Mouse (Mus musculus): ENCODE data around the gene Armcx6. TPM values are rescaled to one million over a fixed set of nuclear protein-coding genes. Genes with fewer than 3 reads are reported as not detected.
"Not testable (repeated sequence)": the region's sequence is repeated elsewhere in the genome, so short reads cannot be mapped to it uniquely, and the experiment has no call there.

Gene Armcx6
- polyA plus RNA-seq (2012; rRNA removed) = 1.6 and 1.8 TPM in 2 replicates

GRCm38 (mm10) chrX:134750764-134751592 lies at the start of gene Armcx6:
Gene Armcx6, minus strand, starts transcription at chrX:134751417.
- Histone ChIP-seq H3K4me1 (ENCODE audit: control insufficient read depth, insufficient read depth, low read length) (0 out of 2 replicates have a peak, but pooled peaks cover 2% of the 10 kb centered on the region), H3K27ac (ENCODE audit: control insufficient read depth, insufficient read depth, low read depth, low read length) (peak within 1 kb of the TSS; percentile 30; the same call in 1 of the 2 replicates), H3K36me3 (ENCODE audit: control insufficient read depth, insufficient read depth, low read length) (no peaks in the 10 kb centered on the region), H3K4me3 (ENCODE audit: control insufficient read depth, low read depth, low read length) (peak within 1 kb of the TSS; percentile 74), H3K27me3 (ENCODE audit: control insufficient read depth, insufficient read depth, low read length) (no peaks in the 10 kb centered on the region)
- TF ChIP-seq POLR2A (IDR thresholded peaks at IDR 0.05; ENCODE audit: control insufficient read depth, low read depth, low read length) (no peak), CTCF (IDR thresholded peaks at IDR 0.05; ENCODE audit: control insufficient read depth, insufficient read depth, insufficient replicate concordance, low read depth, low read length) (no peak)

- TF ChIP-seq CTCF (IDR thresholded peaks at IDR 0.05; ENCODE audit: control insufficient read depth, insufficient read depth, insufficient replicate concordance, low read depth, low read length) (no peak), POLR2A (IDR thresholded peaks at IDR 0.05; ENCODE audit: control insufficient read depth, low read depth, low read length) (no peak)
- Histone ChIP-seq H3K4me3 (ENCODE audit: control insufficient read depth, low read depth, low read length) (no peak overlapping the region), H3K4me1 (ENCODE audit: control insufficient read depth, insufficient read depth, low read length) (no peaks in the 10 kb centered on the region), H3K27ac (ENCODE audit: control insufficient read depth, insufficient read depth, low read depth, low read length) (no peak overlapping the region), H3K36me3 (ENCODE audit: control insufficient read depth, insufficient read depth, low read length) (no peaks in the 10 kb centered on the region), H3K27me3 (ENCODE audit: control insufficient read depth, insufficient read depth, low read length) (no peaks in the 10 kb centered on the region)
Measured at GRCm38 (mm10) chrX:134787728-134788127, 36.5 kb upstream of the Armcx6 start.

- H3K27ac ChIP-seq (ENCODE audit: control insufficient read depth, insufficient read depth, low read depth, low read length); H3K4me1 ChIP-seq (ENCODE audit: control insufficient read depth, insufficient read depth, low read length); H3K36me3 ChIP-seq (ENCODE audit: control insufficient read depth, insufficient read depth, low read length); H3K27me3 ChIP-seq (ENCODE audit: control insufficient read depth, insufficient read depth, low read length); H3K4me3 ChIP-seq (ENCODE audit: control insufficient read depth, low read depth, low read length): not testable (repeated sequence)
Measured at GRCm38 (mm10) chrX:134763428-134764198, 12.4 kb upstream of the Armcx6 start.

- Histone ChIP-seq H3K36me3 (ENCODE audit: control insufficient read depth, insufficient read depth, low read length) (no peaks in the 10 kb centered on the region), H3K27ac (ENCODE audit: control insufficient read depth, insufficient read depth, low read depth, low read length) (peak overlapping the region; percentile 36; the same call in 1 of the 2 replicates), H3K4me3 (ENCODE audit: control insufficient read depth, low read depth, low read length) (peak overlapping the region; percentile 80), H3K27me3 (ENCODE audit: control insufficient read depth, insufficient read depth, low read length) (no peaks in the 10 kb centered on the region), H3K4me1 (ENCODE audit: control insufficient read depth, insufficient read depth, low read length) (no peaks in the 10 kb centered on the region)
- TF ChIP-seq CTCF (IDR thresholded peaks at IDR 0.05; ENCODE audit: control insufficient read depth, insufficient read depth, insufficient replicate concordance, low read depth, low read length) = no peak
- TF ChIP-seq POLR2A (IDR thresholded peaks at IDR 0.05; ENCODE audit: control insufficient read depth, low read depth, low read length) = no peak
Measured at GRCm38 (mm10) chrX:134757293-134757995, 6.2 kb upstream of the Armcx6 start.

GRCm38 (mm10) chrX:134756434-134757292 lies 5.4 kb upstream of the Armcx6 start, which contains the start of gene Armcx3:
Gene Armcx3, plus strand, starts transcription at chrX:134756595.
- H3K4me3 ChIP-seq (ENCODE audit: control insufficient read depth, low read depth, low read length) = peak within 1 kb of the TSS; percentile 80
- no peaks in the 10 kb centered on the region for H3K27me3 ChIP-seq (ENCODE audit: control insufficient read depth, insufficient read depth, low read length)
- no peaks in the 10 kb centered on the region for H3K4me1 ChIP-seq (ENCODE audit: control insufficient read depth, insufficient read depth, low read length)
- H3K27ac ChIP-seq (ENCODE audit: control insufficient read depth, insufficient read depth, low read depth, low read length) = peak within 1 kb of the TSS; percentile 36; the same call in 1 of the 2 replicates
- no peaks in the 10 kb centered on the region for H3K36me3 ChIP-seq (ENCODE audit: control insufficient read depth, insufficient read depth, low read length)
- TF ChIP-seq CTCF (IDR thresholded peaks at IDR 0.05; ENCODE audit: control insufficient read depth, insufficient read depth, insufficient replicate concordance, low read depth, low read length) (no peak), POLR2A (IDR thresholded peaks at IDR 0.05; ENCODE audit: control insufficient read depth, low read depth, low read length) (no peak)

GRCm38 (mm10) chrX:134752584-134752983 lies 1.4 kb upstream of the Armcx6 start:
- Histone ChIP-seq H3K27ac (ENCODE audit: control insufficient read depth, insufficient read depth, low read depth, low read length) (no peak overlapping the region), H3K27me3 (ENCODE audit: control insufficient read depth, insufficient read depth, low read length) (no peaks in the 10 kb centered on the region), H3K4me1 (ENCODE audit: control insufficient read depth, insufficient read depth, low read length) (0 out of 2 replicates have a peak, but pooled peaks cover 2% of the 10 kb centered on the region), H3K4me3 (ENCODE audit: control insufficient read depth, low read depth, low read length) (no peak overlapping the region), H3K36me3 (ENCODE audit: control insufficient read depth, insufficient read depth, low read length) (no peaks in the 10 kb centered on the region)
- TF ChIP-seq CTCF (IDR thresholded peaks at IDR 0.05; ENCODE audit: control insufficient read depth, insufficient read depth, insufficient replicate concordance, low read depth, low read length) (no peak), POLR2A (IDR thresholded peaks at IDR 0.05; ENCODE audit: control insufficient read depth, low read depth, low read length) (no peak)

Data from testis, adult 2 months (tissue).